Mouse (Mus musculus) gastrocnemius, adult 8-10 months (tissue): ENCODE data around the gene Rtn4r. TPM values are rescaled to one million over a fixed set of nuclear protein-coding genes. Genes with fewer than 3 reads are reported as not detected.

Experiments used
- DNase-seq, 2 experiments: peaks; one replicate each; pipeline ENCODE4 v3.0.0; 2022; ENCODE audit warnings: low spot score in 2 of 2
- total RNA-seq, 4 experiments: library from RNA; stranded (reverse); gene quantifications; 2 replicates each; pipeline ENCODE4 v1.2.4; 2022

Gene Rtn4r
- total RNA-seq, 4 experiments from 2014 or later: 0.15 TPM; not detected in 3

DNA sequence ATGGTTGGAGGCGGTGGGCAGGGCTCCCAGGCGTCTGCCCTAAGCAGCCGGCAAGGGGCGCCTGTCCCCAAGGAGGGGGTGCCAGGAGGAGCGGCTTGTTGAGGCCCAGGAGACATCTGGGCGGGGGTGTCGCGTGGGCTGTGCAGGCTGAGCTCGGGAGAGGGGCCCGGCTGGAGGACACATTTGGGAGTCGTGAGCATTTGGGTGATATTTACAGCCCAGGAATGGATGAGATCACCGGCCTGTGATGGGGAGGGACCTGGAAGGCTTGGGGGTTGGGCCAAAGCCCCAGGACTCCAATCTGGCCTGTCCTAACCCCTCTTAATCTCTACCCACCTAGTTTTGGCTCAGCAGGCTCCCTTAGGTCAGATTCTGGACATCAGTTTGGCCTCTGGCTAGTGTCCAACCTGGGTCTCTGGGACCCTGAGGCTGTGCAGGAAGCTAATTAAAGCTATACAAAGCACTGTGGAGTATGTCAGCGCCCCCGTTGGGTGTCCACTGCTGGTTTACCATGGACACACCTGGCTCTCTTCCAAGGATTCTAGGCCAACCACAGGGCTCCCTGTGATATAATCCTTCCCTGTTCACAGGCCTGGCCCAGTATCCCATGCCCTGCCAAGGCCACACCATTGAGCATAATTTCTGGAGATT, 27.2 kb downstream of the Rtn4r start:
- peak in 1 of 2 experiments; percentile 37 for DNase-seq

- no peak for DNase-seq
These were observed 29.3 kb downstream of the Rtn4r start for GRCm38 (mm10) chr16:18156579-18157350.

- DNase-seq: no peak
These were observed 31.8 kb downstream of the Rtn4r start for GRCm38 (mm10) chr16:18159255-18159654.

DNA sequence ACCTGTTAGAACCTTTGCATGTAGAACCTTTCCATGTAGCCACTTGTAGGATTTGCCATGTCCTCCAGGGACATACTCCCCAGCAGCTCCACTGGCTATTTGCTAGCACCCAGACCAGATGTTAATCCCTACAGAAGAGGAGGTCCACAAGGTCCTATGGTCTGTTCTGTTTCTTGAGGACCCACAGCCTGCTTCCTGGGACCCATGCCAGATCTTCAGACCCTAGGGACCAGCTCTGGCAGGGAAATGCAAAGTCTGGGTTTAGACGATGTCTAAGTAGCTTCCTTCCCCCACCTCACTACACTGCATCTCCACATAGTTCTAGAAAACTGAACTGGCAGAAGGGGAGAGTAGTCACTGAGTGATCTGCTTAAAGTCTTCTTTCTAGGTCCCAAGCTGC, 32.3 kb downstream of the Rtn4r start:
- DNase-seq: no peak

DNA sequence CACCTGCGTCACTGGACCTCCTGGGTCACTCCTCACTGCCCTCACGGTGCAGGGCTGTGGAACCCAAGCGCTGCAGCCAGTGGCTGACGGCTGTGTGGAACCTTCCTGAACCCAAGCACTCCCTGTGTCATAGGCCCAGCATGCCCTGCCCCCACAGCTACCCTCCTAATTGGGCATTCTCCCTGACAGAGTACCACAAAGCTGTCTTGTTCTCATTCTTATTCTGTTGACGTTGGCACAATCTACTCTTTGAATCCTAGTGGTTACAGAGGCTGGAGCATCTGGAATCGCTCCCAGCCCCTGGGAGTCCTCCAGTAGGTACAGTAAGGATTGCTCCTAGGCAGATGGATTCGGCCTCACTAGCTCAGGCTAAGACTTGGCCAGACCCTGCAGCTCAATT, 33.1 kb downstream of the Rtn4r start:
- DNase-seq: no peak

- DNase-seq: no peak
These were observed 33.7 kb downstream of the Rtn4r start for GRCm38 (mm10) chr16:18161190-18161589.

GRCm38 (mm10) chr16:18164642-18165238, 37.3 kb downstream of the Rtn4r start:
- DNase-seq: no peak

GRCm38 (mm10) chr16:18166613-18167190, 39.3 kb downstream of the Rtn4r start:
- no peak for DNase-seq

GRCm38 (mm10) chr16:18169156-18169555, 41.7 kb downstream of the Rtn4r start:
- no peak for DNase-seq

DNA sequence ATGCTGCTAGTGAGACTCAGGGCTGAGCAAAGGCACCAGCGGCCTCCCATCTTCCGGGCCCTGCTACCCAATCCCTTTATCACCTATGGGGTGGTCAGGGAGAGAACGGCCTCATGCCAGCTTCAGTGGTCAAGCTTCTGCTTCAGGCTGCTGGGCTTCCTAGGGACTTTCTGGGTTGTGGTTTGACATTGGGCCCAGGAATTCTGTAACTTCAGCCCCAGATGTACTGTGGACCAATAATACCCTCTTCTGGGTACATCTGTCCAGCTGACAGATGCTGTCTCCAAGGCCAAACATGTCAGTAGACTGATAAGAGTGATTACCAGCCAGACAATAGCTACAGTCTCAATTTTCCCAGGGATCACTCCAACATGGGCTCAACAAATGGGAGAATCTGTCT, 42.3 kb downstream of the Rtn4r start:
- no peak for DNase-seq

DNA sequence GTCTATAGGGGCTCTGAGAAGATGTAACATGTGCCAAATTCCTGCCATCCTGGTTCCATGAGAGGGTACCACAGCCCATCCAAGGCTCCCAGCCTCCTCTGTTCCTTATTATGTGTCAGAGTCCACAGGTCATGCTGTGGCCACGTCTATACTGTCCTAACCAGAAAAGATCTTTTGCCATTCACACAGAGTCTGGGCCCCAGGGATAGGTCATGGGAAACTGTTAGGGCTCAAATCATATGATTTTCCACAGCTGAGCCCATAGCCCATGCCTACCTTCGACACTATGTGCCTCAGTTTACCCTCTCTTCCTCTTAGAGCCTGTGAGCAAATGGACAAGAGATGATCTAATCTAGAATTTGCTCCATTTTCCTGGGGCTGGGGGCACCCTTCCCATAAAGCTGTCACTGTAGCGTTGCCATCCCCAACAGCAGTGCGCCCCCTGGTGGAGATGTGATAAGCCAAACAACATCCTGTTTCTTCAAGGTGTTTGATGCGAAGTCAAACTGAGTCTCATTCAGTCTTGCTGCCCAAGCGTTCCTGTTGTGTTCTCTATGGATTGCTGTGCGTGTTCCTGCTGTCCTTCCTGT, 44.9 kb downstream of the Rtn4r start:
- peak; percentile 45 to 48 for DNase-seq

- DNase-seq: no peak
These were observed 45.8 kb downstream of the Rtn4r start for GRCm38 (mm10) chr16:18173231-18173630.

GRCm38 (mm10) chr16:18173788-18174187, 46.3 kb downstream of the Rtn4r start:
- no peak for DNase-seq

DNA sequence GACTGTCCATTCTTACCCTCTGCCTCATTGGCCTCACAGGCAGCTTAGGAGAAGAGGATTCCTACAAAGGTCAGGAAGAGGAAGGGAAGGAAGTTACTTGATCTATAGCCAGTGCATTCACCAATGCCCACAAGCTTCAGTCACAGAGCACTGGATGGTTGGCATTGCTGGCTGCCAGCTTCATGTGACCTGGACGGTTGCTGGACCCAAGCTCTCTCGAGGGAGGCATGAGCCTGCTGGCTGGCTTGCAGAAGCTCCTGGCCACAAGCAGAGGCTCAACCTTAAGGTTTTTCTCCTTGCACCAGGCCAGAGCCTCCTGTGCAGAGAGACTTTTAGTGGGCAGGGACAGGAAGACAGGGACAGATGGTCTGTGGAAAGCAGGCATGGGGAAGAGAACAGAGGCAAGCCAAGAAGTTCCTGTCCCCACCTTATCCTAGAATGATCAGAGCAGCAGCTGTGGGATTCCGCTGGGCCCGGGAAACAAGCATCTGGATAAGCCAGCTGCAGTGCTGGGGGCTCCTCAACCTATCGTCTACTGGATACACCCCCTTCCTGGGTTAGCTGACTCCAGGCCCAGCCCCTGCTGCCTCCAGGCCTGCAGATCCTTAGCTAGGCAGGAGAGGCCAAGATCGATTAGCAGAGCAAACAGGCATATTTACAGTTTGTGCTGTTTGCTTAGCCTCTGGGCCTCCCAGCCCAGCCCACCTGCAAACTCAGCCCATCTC, 48.5 kb downstream of the Rtn4r start:
- DNase-seq: no peak

GRCm38 (mm10) chr16:18176758-18177157, 49.3 kb downstream of the Rtn4r start:
- DNase-seq: peak; percentile 49 to 67

GRCm38 (mm10) chr16:18179591-18179990, 52.1 kb downstream of the Rtn4r start:
- DNase-seq: no peak

DNA sequence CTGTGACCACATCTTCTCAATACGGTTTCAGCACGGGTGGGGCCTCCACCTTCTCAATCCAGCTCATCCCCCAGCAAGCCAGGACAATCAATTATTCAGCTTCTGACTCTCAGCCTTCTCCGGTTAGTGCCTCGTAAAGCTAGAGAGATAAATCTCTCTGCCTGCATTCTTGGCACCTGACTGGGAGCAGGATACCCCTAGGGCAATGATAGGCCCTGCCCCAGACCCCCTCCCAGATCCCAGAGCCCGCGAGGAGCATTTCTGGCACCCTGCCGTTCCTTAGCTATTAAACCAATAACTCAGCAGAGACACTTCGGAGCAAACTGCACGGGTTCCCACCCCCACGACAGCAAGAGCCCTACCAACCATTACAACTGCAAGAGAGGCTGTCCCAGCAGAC, 54.0 kb downstream of the Rtn4r start:
- DNase-seq: no peak

DNA sequence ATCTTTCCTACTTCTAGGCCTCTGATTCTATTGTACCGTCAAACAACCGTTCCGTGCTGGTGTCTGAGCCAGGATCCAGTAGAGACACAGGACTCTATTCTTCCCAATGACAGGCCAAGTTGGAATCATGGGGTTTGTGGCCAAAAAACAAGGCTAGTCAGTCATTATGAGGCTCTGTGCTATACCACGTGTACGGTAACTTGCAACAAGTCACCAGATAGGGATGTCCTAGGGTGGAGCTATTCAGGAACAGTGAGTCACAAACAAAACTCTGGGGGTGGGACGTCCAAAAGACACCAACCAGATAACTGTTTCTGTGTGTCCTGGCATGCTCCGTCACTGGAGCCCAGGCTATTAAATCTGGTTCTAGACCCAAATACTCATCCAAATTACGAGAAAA, 55.3 kb downstream of the Rtn4r start:
- no peak for DNase-seq

DNA sequence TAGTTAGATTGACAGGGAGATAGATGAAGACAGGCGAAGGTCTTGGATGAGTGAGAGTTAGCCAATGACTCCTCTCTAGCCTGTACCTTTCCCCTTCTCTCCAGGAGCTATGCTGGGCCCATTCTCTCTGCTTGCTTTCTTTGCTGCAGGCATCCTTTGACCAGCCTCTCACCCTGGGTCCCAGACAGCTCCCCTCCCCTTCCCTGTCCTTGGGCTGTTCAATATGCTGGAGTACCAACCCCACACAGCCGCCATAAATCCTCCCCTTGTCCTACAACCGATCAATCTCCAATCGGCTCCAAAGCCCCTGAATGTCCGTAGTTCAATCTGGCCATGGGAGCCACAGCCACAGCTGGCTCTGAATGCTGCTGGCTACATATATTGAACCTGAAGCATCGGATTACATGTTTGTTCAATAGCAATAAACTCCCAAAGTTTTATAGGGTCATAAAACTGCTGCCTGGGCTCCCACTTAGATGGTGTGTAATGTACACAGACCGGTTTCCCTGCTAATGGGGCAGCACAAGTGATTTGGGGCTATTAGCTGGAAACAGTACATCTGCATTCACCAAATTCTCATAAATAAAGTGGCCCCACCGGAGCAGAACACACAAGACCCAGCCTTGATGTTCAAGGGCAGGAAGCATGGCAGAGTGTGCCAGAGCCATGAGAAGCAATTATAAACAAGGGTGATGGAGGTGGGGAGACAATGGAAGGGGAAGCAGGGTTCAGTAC, 58.4 kb downstream of the Rtn4r start:
- no peak for DNase-seq

DNA sequence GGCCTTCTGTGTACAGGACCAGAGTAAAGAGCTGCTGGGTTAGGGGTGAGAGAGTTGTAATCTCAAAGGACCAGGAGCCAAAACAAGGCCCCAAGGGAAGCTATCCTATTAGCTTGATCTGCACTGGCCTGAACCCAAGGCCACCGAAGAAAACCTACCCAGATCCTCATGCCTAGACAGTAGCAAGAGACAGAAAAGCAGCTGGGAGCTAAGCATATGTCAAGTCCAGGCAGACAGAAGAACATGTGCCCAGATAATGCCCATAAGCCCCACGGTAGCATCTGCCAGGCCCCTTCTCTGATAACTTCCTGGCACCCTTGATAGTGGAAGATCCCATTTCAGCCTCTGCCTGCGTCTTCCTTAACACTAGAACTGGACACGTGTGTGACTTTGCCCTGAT, 59.4 kb downstream of the Rtn4r start:
- peak in 1 of 2 experiments; percentile 21 for DNase-seq
